Mouse (Mus musculus) heart, embryonic 16.5 days (tissue): Measurements from ENCODE around the gene Wfdc17. TPM values are rescaled to one million over a fixed set of nuclear protein-coding genes. Genes with fewer than 3 reads are reported as not detected.

ENCODE experiments used
- ATAC-seq: fragments of 200-750 bp; cut with Nextera tagmentation; replicated peaks from 2 replicates; pipeline ENCODE4 v1.8.0; 2017; ENCODE audit warnings: moderate number of reproducible peaks; ENCODE audit not compliant: insufficient read depth, low FRiP score; ENCODE audit errors: extremely low read depth
- H3K27ac ChIP-seq: fragments of 300-500 bp; sonication (generic); 2 replicates; pipeline ENCODE4 v1.5.1; 2014; ENCODE audit warnings: mild to moderate bottlenecking, low read length, control low read depth, moderate library complexity
- H3K27me3 ChIP-seq: fragments of 300-500 bp; sonication (generic); 2 replicates; pipeline ENCODE4 v1.6.1; 2014; ENCODE audit warnings: low read length, mixed read lengths; ENCODE audit not compliant: control insufficient read depth, insufficient read depth
- H3K36me3 ChIP-seq: fragments of 300-500 bp; sonication (generic); 2 replicates; pipeline ENCODE4 v1.6.1; 2014; ENCODE audit not compliant: control insufficient read depth, insufficient read depth
- H3K4me1 ChIP-seq: fragments of 300-500 bp; sonication (generic); 2 replicates; pipeline ENCODE4 v1.6.1; 2014; ENCODE audit warnings: low read length, mixed read lengths; ENCODE audit not compliant: control insufficient read depth, insufficient read depth
- H3K4me2 ChIP-seq: fragments of 300-500 bp; sonication (generic); 2 replicates; pipeline ENCODE4 v1.6.1; 2014; ENCODE audit warnings: low read depth, mild to moderate bottlenecking, control low read depth, low read length
- H3K4me3 ChIP-seq: fragments of 300-500 bp; sonication (generic); 2 replicates; pipeline ENCODE4 v1.5.1; 2014; ENCODE audit warnings: mild to moderate bottlenecking, control low read depth, low read length
- H3K9ac ChIP-seq: fragments of 300-500 bp; sonication (generic); 2 replicates; pipeline ENCODE4 v1.6.1; 2014; ENCODE audit warnings: low read length, control low read depth
- H3K9me3 ChIP-seq: fragments of 300-500 bp; sonication (generic); replicated peaks from 2 replicates; pipeline ENCODE4 v1.6.1; 2016; ENCODE audit warnings: low read length; ENCODE audit not compliant: control insufficient read depth
- WGBS: fragments of 180-500 bp; shearing (Covaris S2); extraction: QIAGEN DNeasy Blood & Tissue Kit; methylation state at CpG from one replicate; pipeline ENCODE4 v1.1.7; 2014; 5-methylcytosine and 5-hydroxymethylcytosine counted together
- polyA plus RNA-seq: library from polyadenylated mRNA; unstranded; fragments of >200 nt; fragmentation: Nextera tagmentation; extraction: Ambion mirVana; gene quantifications from 2 replicates; pipeline ENCODE4 v1.2.1, GENCODE M21; 2015

The Wfdc17 gene
- polyA plus RNA-seq, 1 experiment from 2014 or later = 1.6 TPM

DNA sequence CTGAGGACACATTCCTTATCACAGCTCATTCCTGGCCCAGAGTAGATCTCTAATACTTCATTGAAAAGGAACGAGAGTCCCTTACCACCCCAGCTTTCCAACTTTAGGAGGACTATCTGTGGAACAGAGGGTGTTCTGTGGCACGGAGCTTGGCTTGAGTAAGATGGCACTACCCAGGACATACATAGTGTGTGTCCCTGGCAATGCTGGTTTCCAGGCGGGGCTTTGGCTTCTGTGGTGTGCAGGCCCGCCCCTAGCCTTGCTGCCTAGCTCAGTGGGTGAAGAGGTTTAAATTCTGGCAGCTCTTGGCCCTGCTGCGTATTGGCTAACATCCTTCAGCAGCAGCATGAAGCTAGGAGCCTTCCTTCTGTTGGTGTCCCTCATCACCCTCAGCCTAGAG lies 42.9 kb downstream of the Wfdc17 start, which contains the start of gene Wfdc21:
Wfdc21 (plus strand) TSS at position 260 of the 400 bp plus-strand sequence.
- Histone ChIP-seq H3K4me3 (no peak within 1 kb of the TSS), H3K4me2 (no peak within 1 kb of the TSS), H3K27me3 (peaks cover 29% of the 10 kb centered on the region), H3K9ac (no peak within 1 kb of the TSS), H3K27ac (no peak within 1 kb of the TSS), H3K4me1 (no peaks in the 10 kb centered on the region), H3K9me3 (no peaks in the 10 kb centered on the region), H3K36me3 (no peaks in the 10 kb centered on the region)
- ATAC-seq = no peak
- 52% methylated on average over 5 of the region's 5 CpGs for WGBS

DNA sequence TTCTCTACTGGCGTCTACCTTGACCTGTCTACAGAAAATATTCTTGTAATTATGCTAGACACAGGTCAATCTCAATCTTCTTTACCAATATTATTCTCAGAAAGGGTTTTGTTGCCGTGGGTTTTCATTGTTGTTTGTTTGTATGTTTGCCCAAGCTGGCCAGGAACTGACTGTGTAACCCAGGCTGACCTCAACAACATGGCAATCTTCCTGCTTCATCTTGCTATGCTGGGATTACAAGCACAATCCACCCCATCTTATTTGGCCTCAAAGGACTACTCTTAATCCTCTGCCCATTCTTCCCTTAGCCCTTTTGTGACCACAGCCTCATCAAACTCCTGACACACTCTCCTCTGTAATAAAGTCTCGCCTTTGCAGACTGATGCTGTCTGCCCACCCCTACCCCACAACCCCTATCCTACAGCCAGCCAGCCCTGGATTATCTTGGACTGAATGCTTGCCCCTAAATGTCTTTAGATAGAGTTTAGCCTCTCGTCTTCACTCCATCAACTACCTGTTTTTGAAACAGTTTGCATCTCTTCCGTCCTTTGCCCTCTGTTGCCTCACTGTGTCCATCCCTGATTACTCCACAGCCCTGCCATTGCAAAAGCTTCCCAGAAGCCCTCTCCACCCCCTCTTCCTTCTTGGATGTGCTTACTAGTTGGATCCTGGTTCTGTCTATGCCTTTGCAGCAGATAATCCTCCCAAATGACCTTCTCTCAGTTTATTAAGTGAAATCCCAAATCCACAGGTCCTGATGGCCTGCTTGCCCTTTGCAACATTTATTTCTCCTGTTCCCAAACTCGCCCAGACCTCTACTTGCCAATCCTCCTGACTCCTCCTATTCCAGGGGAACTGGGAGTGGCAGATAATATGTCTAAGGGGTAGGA lies 43.8 kb downstream of the Wfdc17 start:
- Histone ChIP-seq H3K27ac (no peak overlapping the region), H3K27me3 (peaks cover 30% of the 10 kb centered on the region), H3K9ac (no peak overlapping the region), H3K4me3 (no peak overlapping the region), H3K4me1 (no peaks in the 10 kb centered on the region), H3K9me3 (no peaks in the 10 kb centered on the region; the same call in 1 of the 2 replicates), H3K36me3 (no peaks in the 10 kb centered on the region), H3K4me2 (no peak overlapping the region)
- 60% methylated on average over 6 of the region's 6 CpGs for WGBS
- no peak for ATAC-seq

DNA sequence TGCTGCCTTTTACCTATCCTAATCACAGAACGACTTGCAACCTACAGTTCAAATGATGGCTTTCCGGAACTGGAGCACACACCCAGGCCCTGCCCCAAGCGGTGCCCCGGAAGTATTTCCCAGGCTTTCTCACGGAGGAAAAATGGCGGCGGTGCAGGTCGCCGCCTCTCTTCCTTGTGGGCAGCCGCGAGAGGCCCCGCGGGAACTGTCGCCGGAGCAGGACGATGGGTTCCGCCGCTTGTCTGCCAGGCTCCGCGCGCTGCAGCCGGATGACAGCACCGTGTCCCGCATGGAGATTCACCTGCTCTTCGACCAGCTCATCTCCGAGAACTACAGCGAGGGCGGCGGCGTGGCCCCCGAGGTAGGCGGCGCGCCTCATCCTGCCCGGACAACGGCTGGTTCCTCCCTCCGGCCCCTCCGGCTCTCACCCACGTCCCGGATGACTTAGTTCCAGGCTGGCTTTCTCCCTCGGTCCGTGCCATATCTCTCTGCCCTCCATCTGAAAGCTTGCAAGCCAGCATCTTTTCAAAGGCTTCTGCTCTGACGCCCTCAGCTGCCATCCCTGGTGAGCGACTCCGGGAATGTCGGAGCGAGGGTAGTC lies 49.9 kb downstream of the Wfdc17 start, which contains the start of gene Heatr6:
Heatr6 (plus strand) TSS at position 116 of the 601 bp plus-strand sequence.
- WGBS = under 1% methylated on average over 47 of the region's 47 CpGs
- Histone ChIP-seq H3K27me3 (peaks cover 16% of the 10 kb centered on the region), H3K4me2 (peak within 1 kb of the TSS; percentile 88), H3K4me1 (peaks cover 8% of the 10 kb centered on the region), H3K9me3 (no peaks in the 10 kb centered on the region; the same call in 1 of the 2 replicates), H3K27ac (peak within 1 kb of the TSS; percentile 82), H3K36me3 (peaks cover 22% of the 10 kb centered on the region), H3K9ac (peak within 1 kb of the TSS; percentile 92), H3K4me3 (peak within 1 kb of the TSS; percentile 97)
- ATAC-seq = peak; percentile 96

DNA sequence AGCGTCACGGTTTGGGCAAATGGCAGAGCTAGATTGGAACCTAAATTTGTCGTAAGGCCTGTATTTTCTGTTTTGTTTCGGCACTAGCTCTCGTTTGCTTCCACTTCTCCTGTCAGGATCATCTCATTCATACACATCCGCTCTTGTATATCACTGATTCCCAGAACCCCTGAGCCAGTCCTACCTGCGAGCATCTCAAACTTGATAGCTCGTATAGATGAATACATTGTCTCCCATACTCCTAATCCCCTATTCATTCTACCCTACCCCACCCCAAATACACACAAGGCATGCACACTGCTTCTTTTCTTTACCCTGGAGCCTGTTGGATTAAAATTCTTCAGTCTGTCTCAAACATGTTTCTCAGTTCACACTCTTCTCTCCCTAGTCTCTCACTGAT lies 50.4 kb downstream of the Wfdc17 start:
- Histone ChIP-seq H3K27ac (peak overlapping the region; percentile 82), H3K4me2 (peak overlapping the region; percentile 88), H3K27me3 (peaks cover 13% of the 10 kb centered on the region), H3K4me1 (peaks cover 8% of the 10 kb centered on the region), H3K4me3 (peak overlapping the region; percentile 97), H3K9ac (peak overlapping the region; percentile 92), H3K36me3 (peaks cover 28% of the 10 kb centered on the region), H3K9me3 (no peaks in the 10 kb centered on the region; the same call in 1 of the 2 replicates)
- WGBS = 8% methylated on average over 8 of the region's 8 CpGs
- ATAC-seq = no peak

Other genes with a start within 250 kb of the Wfdc17 start
- 3.5 TPM in 2 replicates for gene Mmp28, start 240.9 kb upstream of the Wfdc17 start, polyA plus RNA-seq
- gene Taf15, start 230.9 kb upstream of the Wfdc17 start, polyA plus RNA-seq = 8.3 and 9.5 TPM in 2 replicates
- gene Heatr9, start 181.8 kb upstream of the Wfdc17 start, polyA plus RNA-seq = 0.07 TPM in 1 of 2 replicates, not detected in the other
- 1.8 and 2.5 TPM in 2 replicates for gene Ccl5, start 173.5 kb upstream of the Wfdc17 start, polyA plus RNA-seq
- 2.1 and 3.6 TPM in 2 replicates for gene Ccl9, start 125.4 kb upstream of the Wfdc17 start, polyA plus RNA-seq
- gene Ccl6, start 110.9 kb upstream of the Wfdc17 start, polyA plus RNA-seq = 5.5 and 7.8 TPM in 2 replicates
- gene Rpl9-ps1, start 58.4 kb upstream of the Wfdc17 start, polyA plus RNA-seq = not detected in 2 replicates
- gene Ccl3, start 54.6 kb upstream of the Wfdc17 start, polyA plus RNA-seq = 0.67 and 1.0 TPM in 2 replicates
- 0.46 and 0.80 TPM in 2 replicates for gene Ccl4, start 41.4 kb upstream of the Wfdc17 start, polyA plus RNA-seq
- 6.0 and 7.0 TPM in 2 replicates for gene Wfdc18, start 5.0 kb downstream of the Wfdc17 start, polyA plus RNA-seq
- 0.80 and 1.4 TPM in 2 replicates for gene Wfdc21, start 42.9 kb downstream of the Wfdc17 start, polyA plus RNA-seq
- 13.8 and 14.6 TPM in 2 replicates for gene Heatr6, start 49.7 kb downstream of the Wfdc17 start, polyA plus RNA-seq
- 0.21 and 1.2 TPM in 2 replicates for gene Hnf1b, start 146.1 kb downstream of the Wfdc17 start, polyA plus RNA-seq
- gene Ddx52, start 238.1 kb downstream of the Wfdc17 start, polyA plus RNA-seq = 18.7 and 19.3 TPM in 2 replicates